In genomic region chr2:28242222-28242543, GRCm38 (mm10) we compare ENCODE assay signal across 14 mouse cellular contexts. TPM values are rescaled to one million over a fixed set of nuclear protein-coding genes. Genes with fewer than 3 reads are reported as not detected.
DNase-seq lines count a peak whose midpoint lies in the region; ATAC-seq lines count a peak whose summit lies in the region.
"Had no signal": no experiment of that assay in that cellular context is flagged by ENCODE, and none has a peak within 500 bp of the region (broad histone marks: within the 10 kb centered on the region; RNA-seq: fewer than 3 reads in every experiment).

No protein-coding gene starts in this region.

- no peak for ATAC-seq in kidney, embryonic 14.5 days (ENCODE audit: low FRiP score, low TSS enrichment)
- ATAC-seq in neural tube, embryonic 11.5 days (ENCODE audit: insufficient read depth, low FRiP score, low TSS enrichment) = no peak
- peak; percentile 91 for ATAC-seq in granulocyte monocyte progenitor cell, adult 5-6 weeks (replicated peaks; ENCODE audit: poor library complexity, severe bottlenecking)
- 0 out of 2 replicates have a peak, but pooled peaks have one; percentile 10 for ATAC-seq in neural tube, embryonic 14.5 days (ENCODE audit: low read depth)
- ATAC-seq in liver, embryonic 12.5 days = no peak
- ATAC-seq: CD4-positive, CD25-positive, alpha-beta regulatory T cell, adult 4 months; forebrain, embryonic 13.5 days had no signal

- no peaks in the 10 kb centered on the region for H3K36me3 ChIP-seq in kidney, embryonic 14.5 days (ENCODE audit: control insufficient read depth, insufficient read depth, low read length)
- H3K36me3 ChIP-seq in neural tube, embryonic 11.5 days (ENCODE audit: control insufficient read depth, insufficient read depth, low read length) = no peaks in the 10 kb centered on the region
- no peaks in the 10 kb centered on the region for H3K36me3 ChIP-seq in neural tube, embryonic 14.5 days (ENCODE audit: control insufficient read depth, insufficient read depth, low read length)
- H3K36me3 ChIP-seq in liver, embryonic 12.5 days = no peaks in the 10 kb centered on the region

- no peak overlapping the region for H3K4me3 ChIP-seq in kidney, embryonic 14.5 days (ENCODE audit: low read length)
- no peak overlapping the region for H3K4me3 ChIP-seq in neural tube, embryonic 11.5 days (ENCODE audit: low read depth, low read length)
- no peak overlapping the region for H3K4me3 ChIP-seq in neural tube, embryonic 14.5 days (ENCODE audit: low read depth, low read length)
- H3K4me3 ChIP-seq in liver, embryonic 12.5 days = no peak overlapping the region
- H3K4me3 ChIP-seq: forebrain, embryonic 13.5 days had no signal

- no peak overlapping the region for H3K4me2 ChIP-seq in kidney, embryonic 14.5 days (replicated peaks; ENCODE audit: low read depth, low read length)
- H3K4me2 ChIP-seq in neural tube, embryonic 11.5 days (ENCODE audit: low read depth) = no peak overlapping the region
- no peak overlapping the region for H3K4me2 ChIP-seq in neural tube, embryonic 14.5 days (ENCODE audit: low read depth, low read length)
- no peak overlapping the region for H3K4me2 ChIP-seq in liver, embryonic 12.5 days
- H3K4me2 ChIP-seq: forebrain, embryonic 13.5 days; heart, embryonic 11.5 days had no signal

- peaks cover 10% of the 10 kb centered on the region; the same call in 1 of the 2 replicates for H3K4me1 ChIP-seq in kidney, embryonic 14.5 days (ENCODE audit: control insufficient read depth, insufficient read depth, low read length)
- H3K4me1 ChIP-seq in neural tube, embryonic 11.5 days (ENCODE audit: control insufficient read depth, insufficient read depth, low read length) = 0 out of 2 replicates have a peak, but pooled peaks cover 5% of the 10 kb centered on the region
- peaks cover 10% of the 10 kb centered on the region; the same call in 1 of the 2 replicates for H3K4me1 ChIP-seq in neural tube, embryonic 14.5 days (ENCODE audit: control insufficient read depth, insufficient read depth, low read length)
- no peaks in the 10 kb centered on the region for H3K4me1 ChIP-seq in liver, embryonic 12.5 days

- H3K9me3 ChIP-seq in kidney, embryonic 14.5 days (ENCODE audit: control insufficient read depth, low read length) = no peaks in the 10 kb centered on the region
- H3K9me3 ChIP-seq in neural tube, embryonic 11.5 days (ENCODE audit: control insufficient read depth, low read length) = no peaks in the 10 kb centered on the region
- no peaks in the 10 kb centered on the region for H3K9me3 ChIP-seq in neural tube, embryonic 14.5 days (ENCODE audit: control insufficient read depth, low read length)
- no peaks in the 10 kb centered on the region for H3K9me3 ChIP-seq in liver, embryonic 12.5 days (replicated peaks)
- H3K9me3 ChIP-seq: forebrain, embryonic 13.5 days had no signal

- no peak overlapping the region for H3K9ac ChIP-seq in kidney, embryonic 14.5 days (ENCODE audit: low read depth, low read length)
- no peak overlapping the region for H3K9ac ChIP-seq in neural tube, embryonic 11.5 days (ENCODE audit: low read length)
- no peak overlapping the region for H3K9ac ChIP-seq in neural tube, embryonic 14.5 days (replicated peaks; ENCODE audit: low read depth, low read length)
- H3K9ac ChIP-seq in liver, embryonic 12.5 days = no peak overlapping the region
- H3K9ac ChIP-seq: forebrain, embryonic 13.5 days had no signal

- DNase-seq in kidney, adult 11 months = no peak
- no peak for DNase-seq in neural tube, embryonic 11.5 days (ENCODE audit: low spot score)
- no peak for DNase-seq in neural tube, embryonic 10.5 days (ENCODE audit: extremely low spot score, low spot score)
- no peak for DNase-seq in left cerebral cortex, adult 18-20 months (ENCODE audit: low spot score in 2 of 2)
- DNase-seq: cerebellum, adult 2 months; gastrocnemius, postnatal 10 days had no signal

- WGBS in kidney, embryonic 14.5 days = 32% methylated on average over 5 of the region's 5 CpGs
- WGBS in neural tube, embryonic 11.5 days = 59% methylated on average over 5 of the region's 5 CpGs
- 31% methylated on average over 5 of the region's 5 CpGs for WGBS in neural tube, embryonic 14.5 days
- 14% methylated on average over 5 of the region's 5 CpGs for WGBS in liver, embryonic 12.5 days (ENCODE audit: insufficient replicate concordance)

- H3K27me3 ChIP-seq in kidney, embryonic 14.5 days (ENCODE audit: control insufficient read depth, insufficient read depth, low read length) = no peaks in the 10 kb centered on the region; the same call in 1 of the 2 replicates
- H3K27me3 ChIP-seq in neural tube, embryonic 11.5 days (ENCODE audit: control insufficient read depth, insufficient read depth, low read length) = no peaks in the 10 kb centered on the region
- no peaks in the 10 kb centered on the region for H3K27me3 ChIP-seq in neural tube, embryonic 14.5 days (ENCODE audit: control insufficient read depth, insufficient read depth, low read length)
- H3K27me3 ChIP-seq in liver, embryonic 12.5 days (replicated peaks) = peaks cover 7% of the 10 kb centered on the region
- H3K27me3 ChIP-seq: forebrain, embryonic 13.5 days had no signal

- peak overlapping the region; percentile 32; the same call in 1 of the 2 replicates for H3K27ac ChIP-seq in kidney, embryonic 14.5 days (ENCODE audit: low read depth, low read length)
- 0 out of 2 replicates have a peak overlapping the region, but pooled peaks have one; percentile 58 for H3K27ac ChIP-seq in neural tube, embryonic 11.5 days (ENCODE audit: low read depth, low read length)
- peak overlapping the region; percentile 4; the same call in 1 of the 2 replicates for H3K27ac ChIP-seq in neural tube, embryonic 14.5 days (ENCODE audit: low read depth, low read length)
- H3K27ac ChIP-seq in liver, embryonic 12.5 days = no peak overlapping the region
- H3K27ac ChIP-seq: forebrain, embryonic 13.5 days had no signal

RNA-seq across cellular contexts. Expression of gene Olfm1, which starts 49.4 kb away (rescaled TPM):
- 15.5 and 16.2 TPM in 2 replicates for polyA plus RNA-seq in kidney, embryonic 14.5 days (2014; fragmentation: Nextera tagmentation; extraction: Ambion mirVana)
- 111 and 118 TPM in 2 replicates for polyA plus RNA-seq in neural tube, embryonic 11.5 days (2014; fragmentation: Nextera tagmentation; extraction: Ambion mirVana)
- 1.3 and 6.3 TPM in 2 replicates for total RNA-seq in granulocyte monocyte progenitor cell, adult 5-6 weeks (2014; fragmentation: Nextera tagmentation)
- total RNA-seq in granulocyte monocyte progenitor cell, adult 5-6 weeks (2017) = 0.56 and 0.93 TPM in 2 replicates
- polyA plus RNA-seq in neural tube, embryonic 14.5 days (2014; fragmentation: Nextera tagmentation; extraction: Ambion mirVana) = 356 and 369 TPM in 2 replicates
- 2.9 and 3.3 TPM in 2 replicates for polyA plus RNA-seq in liver, embryonic 12.5 days (2016; fragmentation: Nextera tagmentation; extraction: Ambion mirVana)
- 1,000 to 10,000 TPM; 1,494 to 1,506 TPM for total RNA-seq in left cerebral cortex, adult 18-20 months (2021)
- total RNA-seq: hematopoietic stem cell, adult 5-6 weeks had no signal
- polyA plus RNA-seq: CD4-positive, CD25-positive, alpha-beta regulatory T cell, adult 4 months had no signal

Comparison
In these comparisons a context has a peak if more than half of its experiments do, and no peak if none do; other contexts are left out.
1. ATAC-seq: peak in granulocyte monocyte progenitor cell, adult 5-6 weeks (single experiment) and neural tube, embryonic 14.5 days (single experiment); none in kidney, embryonic 14.5 days (single experiment), neural tube, embryonic 11.5 days (single experiment) and liver, embryonic 12.5 days (single experiment).